Mouse (Mus musculus) brown adipose tissue, adult 24 weeks (tissue): ENCODE measurements around the gene Awat2. TPM values are rescaled to one million over a fixed set of nuclear protein-coding genes. Genes with fewer than 3 reads are reported as not detected.
"Not testable (repeated sequence)": the region's sequence is repeated elsewhere in the genome, so short reads cannot be mapped to it uniquely, and the experiment has no call there.

ENCODE experiments used
- H3K27ac ChIP-seq: fragments of 200-500 bp; replicated peaks from 2 replicates; pipeline ENCODE4 v1.5.1; 2012; ENCODE audit warnings: low read depth, mild to moderate bottlenecking, low read length
- H3K4me1 ChIP-seq: fragments of 200-500 bp; 2 replicates; pipeline ENCODE4 v1.6.1; 2012; ENCODE audit warnings: low read length, mixed read lengths; ENCODE audit not compliant: control insufficient read depth, insufficient read depth, insufficient read length
- H3K4me3 ChIP-seq: fragments of 200-500 bp; 2 replicates; pipeline ENCODE4 v1.5.1; 2012; ENCODE audit warnings: low read depth, mild to moderate bottlenecking, low read length, moderate library complexity; ENCODE audit not compliant: insufficient read depth
- polyA plus RNA-seq: library from polyadenylated mRNA; stranded (reverse); fragments of >200 nt; gene quantifications from 2 replicates; pipeline ENCODE4 v1.2.4, GENCODE M21; 2012; ENCODE audit not compliant: missing spikeins, insufficient read depth, insufficient read length

Awat2 gene
- polyA plus RNA-seq: 0.83 TPM in 1 of 2 replicates, not detected in the other

DNA sequence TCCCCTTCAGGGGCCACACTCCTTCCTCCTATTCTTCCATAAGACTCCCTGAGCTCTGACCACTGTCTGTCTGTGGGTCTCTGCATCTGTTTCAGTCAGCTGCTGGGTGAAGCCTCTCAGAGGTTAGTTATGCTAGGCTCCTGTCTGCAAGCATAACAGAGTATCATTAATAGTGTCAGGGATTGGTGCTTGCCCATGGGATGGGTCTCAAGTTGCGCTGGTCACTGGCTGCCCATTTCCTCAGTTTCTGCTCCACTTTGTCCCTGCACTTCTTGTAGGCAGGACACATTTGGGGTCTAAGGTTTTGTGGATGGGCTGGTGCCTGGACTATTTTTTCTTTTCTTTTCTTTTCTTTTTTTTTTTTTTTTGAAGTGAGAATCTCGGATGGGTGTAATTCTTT is at the start of gene Awat2:
Gene Awat2, minus strand, starts transcription at position 101 of the 400 bp plus-strand sequence.
- H3K27ac ChIP-seq, H3K4me3 ChIP-seq, H3K4me1 ChIP-seq: not testable (repeated sequence)

DNA sequence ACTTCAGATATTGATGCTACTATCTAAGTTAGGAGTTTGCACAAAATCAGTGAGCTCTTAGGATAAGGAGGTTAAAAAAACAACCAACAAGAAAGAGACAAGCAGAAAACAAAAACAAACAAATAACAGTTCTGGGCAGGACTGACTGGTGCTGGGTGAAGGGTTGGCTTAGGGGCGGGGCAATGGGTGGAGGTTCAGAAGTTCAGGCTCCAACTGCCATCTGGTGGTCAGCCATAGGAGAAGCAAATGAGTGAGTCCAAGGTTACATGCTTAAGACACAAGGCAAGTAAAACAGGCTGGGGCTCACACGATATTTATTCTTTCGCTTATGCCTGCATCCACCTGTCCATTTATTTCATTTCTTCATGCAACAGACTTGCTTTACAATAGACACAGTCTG is 37.8 kb upstream of the Awat2 start:
- Histone ChIP-seq H3K4me3 (no peak overlapping the region), H3K27ac (no peak overlapping the region), H3K4me1 (no peaks in the 10 kb centered on the region)

DNA sequence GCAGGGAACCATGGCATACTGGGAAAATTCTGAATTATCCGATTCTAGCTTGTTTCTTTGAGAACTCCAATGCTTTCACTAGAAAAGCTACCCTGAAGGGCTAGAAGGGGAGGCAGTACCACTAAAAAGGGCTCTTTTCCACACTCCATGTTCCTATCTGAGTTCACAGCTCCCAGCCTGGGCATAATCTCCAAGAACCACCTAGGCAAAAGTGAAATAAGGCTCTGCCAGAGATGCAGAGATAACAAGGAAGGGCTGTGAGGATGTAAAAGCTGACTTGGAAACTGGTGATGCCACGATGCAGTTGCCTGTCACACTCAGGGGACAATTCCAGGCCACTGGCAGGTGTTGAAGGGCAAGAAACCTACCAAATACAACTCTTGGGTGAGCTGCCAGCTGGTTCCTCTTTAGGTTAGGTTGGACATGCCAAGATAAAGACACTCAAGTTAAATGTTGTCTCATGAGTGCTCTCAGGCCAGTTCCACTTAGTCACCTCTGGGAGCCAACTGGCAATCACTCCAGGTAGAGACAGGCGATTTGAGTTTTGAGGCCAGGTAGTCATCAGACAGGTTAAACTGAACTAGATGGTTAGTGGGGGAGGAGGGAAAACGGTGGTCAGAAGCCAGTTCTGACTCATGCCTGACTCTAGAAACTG is 33.2 kb upstream of the Awat2 start:
- Histone ChIP-seq H3K27ac (no peak overlapping the region), H3K4me1 (no peaks in the 10 kb centered on the region), H3K4me3 (no peak overlapping the region)

DNA sequence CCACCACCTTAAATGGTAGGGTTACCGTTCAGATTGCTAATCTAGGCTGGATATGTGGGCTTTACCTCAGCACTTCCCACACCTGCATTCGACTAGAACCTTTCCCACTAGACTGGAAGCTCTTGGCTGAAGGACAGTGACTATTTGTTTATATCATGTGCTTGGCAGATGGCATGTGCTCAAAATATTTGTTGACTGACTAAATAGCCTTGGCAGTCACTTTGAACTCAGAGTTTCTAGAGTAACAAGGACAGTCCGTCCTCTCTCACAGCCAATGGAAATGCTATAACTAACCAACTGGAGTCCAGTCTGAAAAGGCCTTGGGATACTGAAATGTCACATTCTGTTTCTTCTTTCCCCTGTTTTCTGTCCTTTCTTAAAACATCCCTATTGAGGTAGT is 29.0 kb upstream of the Awat2 start:
- H3K4me3 ChIP-seq: no peak overlapping the region
- no peak overlapping the region for H3K27ac ChIP-seq
- H3K4me1 ChIP-seq: no peaks in the 10 kb centered on the region

DNA sequence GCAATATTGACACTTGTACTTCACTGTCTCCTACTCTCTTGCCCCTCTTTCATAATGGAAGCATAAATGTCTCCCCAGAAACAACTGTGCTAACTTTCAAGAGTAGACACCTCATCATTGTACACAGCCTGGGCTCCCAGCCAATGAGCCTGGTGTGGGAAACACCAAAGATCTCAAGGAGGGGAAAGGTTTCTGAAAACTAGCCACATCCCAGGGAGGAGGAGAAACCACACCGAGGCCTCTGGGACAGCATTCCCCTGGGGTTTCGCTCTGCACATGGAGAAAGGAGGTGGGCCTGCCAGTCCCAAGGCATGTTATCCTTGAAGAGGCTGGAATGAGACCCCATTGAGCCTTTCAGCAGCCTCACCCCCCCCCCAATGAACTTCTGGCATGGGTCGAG is 27.6 kb upstream of the Awat2 start:
- H3K4me3 ChIP-seq: no peak overlapping the region

DNA sequence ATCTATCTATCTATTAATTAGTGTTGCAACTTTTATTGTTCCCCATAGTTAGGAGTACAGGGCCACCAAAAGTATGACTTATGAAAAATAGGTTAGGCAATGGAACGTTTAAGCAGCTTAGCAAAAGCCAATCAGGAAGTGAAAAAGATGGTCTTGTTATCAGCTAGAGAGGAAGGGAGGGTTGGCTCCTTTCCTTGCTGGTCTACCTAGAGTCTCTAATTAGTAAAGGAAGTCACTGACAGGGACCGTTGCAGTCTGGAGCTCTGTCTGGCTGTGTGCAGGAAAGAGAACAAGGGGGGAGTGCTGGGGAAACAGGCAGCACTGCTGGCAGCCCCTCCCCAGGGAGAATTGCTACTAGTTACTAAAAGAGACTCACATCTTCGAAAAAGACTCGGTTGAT is 25.5 kb upstream of the Awat2 start:
- Histone ChIP-seq H3K4me3 (no peak overlapping the region), H3K27ac (no peak overlapping the region), H3K4me1 (no peaks in the 10 kb centered on the region)

More for the DNA sequence above, 27.6 kb upstream of the Awat2 start:
- H3K4me1 ChIP-seq: no peaks in the 10 kb centered on the region
- H3K27ac ChIP-seq: no peak overlapping the region

DNA sequence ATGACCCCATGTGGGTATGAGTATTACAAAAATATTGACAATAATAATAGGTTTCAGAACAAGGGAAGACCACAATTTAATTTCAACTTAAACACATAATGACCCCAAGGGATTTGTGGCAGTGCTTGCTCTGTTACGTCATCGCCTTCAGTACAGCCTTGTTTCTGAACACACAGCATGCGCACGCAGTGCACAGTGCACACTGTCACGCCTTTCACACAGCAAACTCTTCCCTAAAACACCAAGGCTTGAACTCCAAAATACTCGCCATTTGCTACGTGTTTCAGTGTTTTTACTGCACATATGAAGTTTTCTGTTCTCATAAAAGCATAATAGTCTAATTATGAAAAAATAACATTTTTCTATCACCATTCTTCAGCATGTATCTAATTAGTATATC is 1.0 kb upstream of the Awat2 start:
- H3K4me3 ChIP-seq: no peak overlapping the region
- H3K4me1 ChIP-seq: no peaks in the 10 kb centered on the region
- H3K27ac ChIP-seq: no peak overlapping the region

DNA sequence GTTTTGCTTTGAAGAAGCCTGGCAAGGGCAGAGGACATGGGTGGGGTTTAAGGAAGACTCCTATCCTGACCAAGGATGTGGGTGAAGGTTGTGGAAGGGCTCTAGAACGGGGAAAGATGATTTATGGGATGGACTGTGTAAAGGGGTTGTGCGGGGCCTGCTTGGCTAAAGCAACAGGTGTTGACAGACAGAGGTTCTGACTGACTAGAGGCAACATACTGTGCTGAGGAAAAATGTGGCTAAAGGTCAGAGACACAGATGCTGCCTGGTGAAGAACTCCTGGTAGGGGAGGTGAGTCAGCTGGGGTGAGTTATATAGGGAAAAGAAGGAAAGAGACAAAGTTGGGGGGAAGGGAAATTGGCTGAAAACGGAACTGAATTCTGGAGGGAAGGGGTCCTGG is 10.2 kb downstream of the Awat2 start:
- Histone ChIP-seq H3K4me1 (no peaks in the 10 kb centered on the region), H3K27ac (no peak overlapping the region), H3K4me3 (no peak overlapping the region)

DNA sequence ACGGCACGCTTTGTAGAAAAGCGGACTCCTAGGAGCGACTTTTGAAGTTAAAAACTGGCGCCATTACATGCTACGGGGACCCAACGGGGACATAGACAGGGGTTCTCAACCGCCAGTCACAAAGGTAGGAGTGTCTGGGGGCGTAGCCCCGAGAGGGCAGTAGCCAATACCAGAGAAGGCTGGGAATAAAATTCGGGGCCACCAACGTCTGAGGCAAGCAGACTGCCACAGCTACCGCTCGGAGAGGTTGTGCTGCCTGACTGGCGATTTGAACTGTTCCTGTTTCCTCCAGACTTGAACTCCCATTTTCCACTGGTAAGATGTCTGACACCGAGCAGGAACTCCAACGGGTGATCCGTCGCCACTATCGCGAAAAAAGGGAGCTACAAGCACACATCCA is 13.8 kb downstream of the Awat2 start, which contains the start of gene Otud6a:
Gene Otud6a, plus strand, starts transcription at position 321 of the 400 bp plus-strand sequence.
- Histone ChIP-seq H3K4me3 (no peak within 1 kb of the TSS), H3K27ac (no peak within 1 kb of the TSS), H3K4me1 (no peaks in the 10 kb centered on the region)

DNA sequence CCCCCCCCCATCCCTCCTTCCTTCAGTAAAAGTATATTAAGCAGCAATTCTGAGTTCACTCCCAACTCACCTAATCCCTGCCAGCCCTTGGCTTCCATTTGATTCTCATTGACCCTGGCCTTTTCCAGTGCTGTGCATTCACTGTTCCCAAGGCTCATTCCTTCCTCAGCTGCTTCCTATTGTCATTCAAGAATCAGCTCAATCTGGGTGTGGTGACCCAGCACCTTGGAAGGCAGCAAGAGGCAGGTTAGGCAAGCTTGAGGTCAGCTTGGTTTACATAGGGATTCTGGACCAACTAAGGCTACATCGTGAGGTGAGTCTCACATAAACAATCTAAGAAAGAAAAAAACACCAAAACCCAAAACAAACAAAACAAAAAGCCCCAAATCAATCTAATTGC is 33.3 kb downstream of the Awat2 start:
- no peaks in the 10 kb centered on the region for H3K4me1 ChIP-seq
- H3K4me3 ChIP-seq: no peak overlapping the region
- no peak overlapping the region for H3K27ac ChIP-seq

DNA sequence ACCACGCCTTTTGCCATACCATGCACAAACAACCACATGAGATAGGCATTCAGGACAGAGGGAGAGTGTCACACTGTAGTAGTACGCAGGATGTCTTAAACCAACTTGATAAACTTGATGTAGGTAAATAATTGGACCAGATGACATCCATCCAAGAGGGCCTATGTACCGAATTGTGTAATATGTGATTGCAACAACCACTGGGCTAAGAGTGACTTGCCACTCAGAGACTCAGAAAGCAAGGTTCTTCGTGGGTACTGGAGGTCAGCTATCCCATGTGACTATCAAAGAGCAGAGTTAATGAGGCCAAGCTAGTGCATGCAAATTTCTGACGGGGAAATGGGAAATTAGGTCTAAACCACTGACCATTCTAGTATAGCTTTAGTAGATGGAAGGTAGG is 40.9 kb downstream of the Awat2 start:
- H3K27ac ChIP-seq: no peak overlapping the region
- H3K4me3 ChIP-seq: no peak overlapping the region
- no peaks in the 10 kb centered on the region for H3K4me1 ChIP-seq

DNA sequence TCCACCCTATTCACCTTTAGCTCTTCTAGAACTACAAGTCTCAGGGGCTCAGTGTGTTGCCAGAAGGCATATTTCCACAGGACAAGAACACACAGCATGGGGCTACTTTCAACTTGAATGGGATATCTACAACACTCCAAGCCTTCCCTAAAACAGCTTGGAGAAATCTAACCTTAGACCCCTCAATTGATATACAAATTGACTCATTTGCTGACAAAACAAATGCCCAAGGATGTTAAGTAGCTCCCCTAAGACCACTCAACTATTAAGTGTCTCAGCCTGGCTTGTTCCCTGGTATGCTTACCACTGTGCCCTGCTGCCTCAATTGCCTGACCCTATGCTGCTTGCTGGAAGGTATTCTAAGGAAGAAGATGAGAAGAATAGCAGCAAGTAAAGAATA is 41.6 kb downstream of the Awat2 start:
- H3K4me1 ChIP-seq: no peaks in the 10 kb centered on the region

DNA sequence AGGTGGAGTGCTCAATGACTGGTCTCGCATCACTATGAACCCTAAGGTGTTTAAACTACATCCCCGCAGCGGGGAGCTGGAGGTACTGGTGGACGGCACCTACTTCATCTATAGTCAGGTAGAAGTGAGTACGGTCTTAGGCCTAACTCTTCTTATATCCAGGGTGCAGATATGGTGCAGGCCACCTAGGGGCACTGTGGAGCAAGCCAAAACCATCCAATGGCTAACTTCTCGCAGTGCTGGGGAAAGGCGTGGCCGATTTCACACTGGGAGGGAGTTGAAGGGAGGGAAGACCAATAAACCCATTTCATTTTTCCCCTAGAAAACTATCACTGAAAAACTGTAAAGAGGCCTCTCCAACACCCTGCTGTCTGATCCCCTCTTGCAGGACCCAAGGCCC is 47.5 kb downstream of the Awat2 start:
- H3K27ac ChIP-seq: no peak overlapping the region
- H3K4me1 ChIP-seq: no peaks in the 10 kb centered on the region
- H3K4me3 ChIP-seq: no peak overlapping the region

More for the DNA sequence above, 41.6 kb downstream of the Awat2 start:
- no peak overlapping the region for H3K4me3 ChIP-seq
- no peak overlapping the region for H3K27ac ChIP-seq

DNA sequence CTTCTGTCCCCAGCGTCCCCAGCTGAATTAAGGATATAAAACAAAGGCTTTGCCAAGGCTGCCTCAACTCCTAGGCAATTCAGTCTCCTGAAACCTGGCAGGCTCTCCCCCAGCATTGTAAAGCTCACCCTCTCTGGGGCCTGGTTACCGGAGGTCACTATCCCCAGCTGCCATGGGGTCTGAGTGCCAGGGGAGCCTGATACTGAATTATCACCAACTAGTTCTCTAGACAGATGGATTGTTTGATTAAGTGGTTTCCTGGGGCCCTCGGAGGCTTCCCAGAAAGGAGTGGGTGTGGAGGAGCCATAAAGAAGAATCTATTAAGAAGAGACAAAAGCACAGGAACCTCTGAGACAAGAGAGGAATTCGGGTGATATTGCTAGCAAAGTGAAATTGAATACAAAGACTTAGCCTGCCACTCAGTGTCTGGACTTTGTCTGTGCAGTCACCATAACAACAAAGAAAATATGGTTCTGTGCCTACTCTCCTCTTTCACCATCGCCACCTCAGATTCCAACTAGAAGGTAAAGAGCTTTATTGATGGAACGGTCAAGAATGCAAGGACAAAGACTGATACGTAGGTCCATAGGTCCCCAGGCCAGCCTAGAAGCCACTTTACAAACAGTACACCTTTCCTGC is 48.2 kb downstream of the Awat2 start:
- Histone ChIP-seq H3K4me1 (no peaks in the 10 kb centered on the region), H3K27ac (no peak overlapping the region), H3K4me3 (no peak overlapping the region)

DNA sequence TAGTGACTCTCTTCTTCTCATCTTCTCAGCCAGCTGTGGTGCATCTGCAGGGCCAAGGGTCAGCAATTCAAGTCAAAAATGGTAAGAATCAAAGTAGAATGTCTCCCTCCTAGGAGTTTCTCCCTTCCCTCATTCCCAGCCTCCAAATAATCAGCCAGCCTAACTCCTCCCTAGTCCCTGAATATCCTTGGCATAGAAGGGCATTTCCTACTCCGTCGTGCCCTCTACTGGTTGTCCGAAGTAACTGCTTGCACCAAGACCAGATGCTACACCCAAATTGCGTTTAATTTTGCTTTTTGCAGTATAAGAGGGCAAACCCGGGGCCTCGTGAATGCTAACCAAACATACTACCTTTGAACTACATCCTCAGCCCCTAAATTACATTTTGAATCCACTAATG is 50.2 kb downstream of the Awat2 start:
- no peak overlapping the region for H3K4me3 ChIP-seq
- H3K4me1 ChIP-seq: no peaks in the 10 kb centered on the region
- no peak overlapping the region for H3K27ac ChIP-seq

DNA sequence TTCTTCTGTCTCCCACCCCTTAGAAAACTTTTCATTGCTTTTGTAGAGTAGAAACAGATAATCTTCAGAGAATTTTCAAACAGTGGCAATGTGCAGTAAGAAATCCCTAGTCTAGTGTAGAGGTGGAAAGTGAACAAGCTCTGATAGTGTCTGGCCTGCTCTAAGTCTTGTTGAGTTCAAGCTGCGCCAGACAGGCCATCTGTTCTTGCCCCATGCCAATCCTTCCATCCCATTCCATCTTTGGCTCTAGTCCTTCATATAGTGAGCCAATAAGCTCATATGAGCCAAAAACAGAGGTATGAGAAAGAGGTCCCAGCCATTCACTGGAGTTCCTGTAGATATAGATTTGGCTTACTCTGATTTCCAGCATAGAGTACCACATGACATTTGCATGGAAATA is 52.6 kb downstream of the Awat2 start:
- H3K27ac ChIP-seq: no peak overlapping the region
- H3K4me1 ChIP-seq: no peaks in the 10 kb centered on the region
- no peak overlapping the region for H3K4me3 ChIP-seq
